In the genomic region with DNA sequence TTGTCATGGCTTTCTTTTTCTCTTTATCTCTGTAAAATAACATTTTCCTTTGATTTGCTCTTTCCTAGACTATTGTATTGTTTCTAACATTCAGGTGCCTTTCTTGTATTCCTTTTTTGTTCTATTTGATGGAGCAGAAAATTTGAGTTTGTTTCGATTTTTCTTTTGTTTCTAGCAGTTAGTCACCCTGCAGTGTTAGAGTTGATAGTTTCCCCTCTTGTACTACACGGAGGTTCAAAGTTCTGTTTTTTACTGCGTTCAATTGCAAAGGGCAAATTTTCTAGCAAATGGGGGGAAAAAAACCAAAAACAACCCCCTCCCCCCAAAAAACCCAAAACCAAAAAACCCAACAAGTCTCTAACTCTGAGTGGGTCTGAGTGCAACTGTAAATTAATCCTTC, we compare ENCODE assay signal across 12 mouse cellular contexts. TPM values are rescaled to one million over a fixed set of nuclear protein-coding genes. Genes with fewer than 3 reads are reported as not detected.
DNase-seq lines count a peak whose midpoint lies in the region; ATAC-seq lines count a peak whose summit lies in the region.
"Had no signal": no experiment of that assay in that cellular context is flagged by ENCODE, and none has a peak within 500 bp of the region (broad histone marks: within the 10 kb centered on the region; RNA-seq: fewer than 3 reads in every experiment).

No protein-coding gene starts in this region.

- peak overlapping the region; percentile 78 for H3K4me2 ChIP-seq in heart, embryonic 13.5 days
- H3K4me2 ChIP-seq in lung, embryonic 16.5 days (ENCODE audit: low read depth, low read length) = peak overlapping the region; percentile 84; the same call in 1 of the 2 replicates
- H3K4me2 ChIP-seq in intestine, embryonic 15.5 days (replicated peaks) = peak overlapping the region; percentile 62
- peak overlapping the region; percentile 61; the same call in 1 of the 2 replicates for H3K4me2 ChIP-seq in stomach, embryonic 14.5 days (replicated peaks; ENCODE audit: low read depth, low read length)

- no peaks in the 10 kb centered on the region for H3K36me3 ChIP-seq in heart, embryonic 13.5 days
- H3K36me3 ChIP-seq in lung, embryonic 16.5 days (ENCODE audit: control insufficient read depth, insufficient read depth, low read length) = no peaks in the 10 kb centered on the region
- no peaks in the 10 kb centered on the region for H3K36me3 ChIP-seq in intestine, embryonic 15.5 days
- H3K36me3 ChIP-seq in stomach, embryonic 14.5 days (ENCODE audit: control insufficient read depth, insufficient read depth, low read length) = no peaks in the 10 kb centered on the region

- DNase-seq in heart, postnatal 25 days (ENCODE audit: low spot score) = no peak
- no peak for DNase-seq in lung, postnatal 4 days
- no peak for DNase-seq in right cerebral cortex, postnatal 14 days
- DNase-seq in spleen, postnatal 4 days (ENCODE audit: low spot score in 2 of 2) = no peak
- DNase-seq: cerebellum, adult 8-10 months; gastrocnemius, postnatal 36 days; kidney, postnatal 10 days had no signal

- peaks cover 35% of the 10 kb centered on the region for H3K4me1 ChIP-seq in heart, embryonic 13.5 days
- H3K4me1 ChIP-seq in lung, embryonic 16.5 days (replicated peaks; ENCODE audit: control insufficient read depth, insufficient read depth, low read length) = peaks cover 15% of the 10 kb centered on the region
- 0 out of 2 replicates have a peak, but pooled peaks cover 5% of the 10 kb centered on the region for H3K4me1 ChIP-seq in intestine, embryonic 15.5 days (replicated peaks)
- peaks cover 24% of the 10 kb centered on the region for H3K4me1 ChIP-seq in stomach, embryonic 14.5 days (ENCODE audit: control insufficient read depth, insufficient read depth, low read length)

- peak overlapping the region; percentile 99 for H3K27ac ChIP-seq in heart, embryonic 13.5 days (replicated peaks)
- peak overlapping the region; percentile 99 for H3K27ac ChIP-seq in lung, embryonic 16.5 days (ENCODE audit: low read length)
- peak overlapping the region; percentile 99 for H3K27ac ChIP-seq in intestine, embryonic 15.5 days
- H3K27ac ChIP-seq in stomach, embryonic 14.5 days (ENCODE audit: low read length) = no peak overlapping the region

- H3K9me3 ChIP-seq in heart, embryonic 13.5 days = no peaks in the 10 kb centered on the region
- no peaks in the 10 kb centered on the region for H3K9me3 ChIP-seq in lung, embryonic 16.5 days (ENCODE audit: control insufficient read depth, low read length)
- H3K9me3 ChIP-seq in intestine, embryonic 15.5 days = no peaks in the 10 kb centered on the region
- H3K9me3 ChIP-seq in stomach, embryonic 14.5 days (ENCODE audit: control insufficient read depth, low read depth, low read length) = no peaks in the 10 kb centered on the region

- intact Hi-C loops in heart, postnatal 25 days (cut with DNase I) = no loop called here

- H3K9ac ChIP-seq in heart, embryonic 13.5 days = no peak overlapping the region
- no peak overlapping the region for H3K9ac ChIP-seq in lung, embryonic 16.5 days (ENCODE audit: low read length)
- H3K9ac ChIP-seq in intestine, embryonic 15.5 days = no peak overlapping the region
- no peak overlapping the region for H3K9ac ChIP-seq in stomach, embryonic 14.5 days (replicated peaks; ENCODE audit: low read depth, low read length)

- H3K4me3 ChIP-seq in heart, embryonic 13.5 days = no peak overlapping the region
- no peak overlapping the region for H3K4me3 ChIP-seq in lung, embryonic 16.5 days (ENCODE audit: low read length)
- no peak overlapping the region for H3K4me3 ChIP-seq in intestine, embryonic 15.5 days (replicated peaks)
- H3K4me3 ChIP-seq in stomach, embryonic 14.5 days (ENCODE audit: low read depth, low read length) = no peak overlapping the region

- WGBS in heart, embryonic 13.5 days = 68% methylated on average over 3 of the region's 3 CpGs
- 75% methylated on average over 3 of the region's 3 CpGs for WGBS in lung, embryonic 16.5 days
- WGBS in intestine, embryonic 15.5 days = 69% methylated on average over 3 of the region's 3 CpGs
- WGBS in stomach, embryonic 14.5 days = 85% methylated on average over 3 of the region's 3 CpGs

- no peak for ATAC-seq in heart, embryonic 13.5 days (ENCODE audit: extremely low read depth, insufficient number of reproducible peaks, low FRiP score, low TSS enrichment)
- no peak for ATAC-seq in lung, embryonic 16.5 days (ENCODE audit: low read depth)
- no peak for ATAC-seq in intestine, embryonic 15.5 days
- no peak for ATAC-seq in stomach, embryonic 14.5 days (ENCODE audit: insufficient number of reproducible peaks, insufficient read depth, low FRiP score, low read depth)
- ATAC-seq: forebrain, embryonic 14.5 days had no signal

- no peaks in the 10 kb centered on the region for H3K27me3 ChIP-seq in heart, embryonic 13.5 days (replicated peaks)
- H3K27me3 ChIP-seq in lung, embryonic 16.5 days (ENCODE audit: control insufficient read depth, insufficient read depth, low read depth, low read length) = no peaks in the 10 kb centered on the region
- no peaks in the 10 kb centered on the region for H3K27me3 ChIP-seq in intestine, embryonic 15.5 days (replicated peaks)
- no peaks in the 10 kb centered on the region for H3K27me3 ChIP-seq in stomach, embryonic 14.5 days (ENCODE audit: control insufficient read depth, insufficient read depth, low read length)

RNA-seq across cellular contexts. Expression of gene Mbnl1, which starts 26.0 kb away (rescaled TPM):
- polyA plus RNA-seq in heart, embryonic 13.5 days (2015; fragmentation: Nextera tagmentation; extraction: Ambion mirVana) = 60.3 and 66.0 TPM in 2 replicates
- total RNA-seq in heart, postnatal 25 days (2021) = 100 to 1,000 TPM; 191 to 197 TPM
- polyA plus RNA-seq in lung, embryonic 16.5 days (2015; fragmentation: Nextera tagmentation; extraction: Ambion mirVana) = 180 and 188 TPM in 2 replicates
- polyA plus RNA-seq in intestine, embryonic 15.5 days (2015; fragmentation: Nextera tagmentation; extraction: Ambion mirVana) = 107 and 119 TPM in 2 replicates
- polyA plus RNA-seq in stomach, embryonic 14.5 days (2014; fragmentation: Nextera tagmentation; extraction: Ambion mirVana) = 151 TPM in 2 replicates
